Mouse (Mus musculus) forebrain, embryonic 14.5 days (tissue): Measurements from ENCODE around the gene Prodh2. TPM values are rescaled to one million over a fixed set of nuclear protein-coding genes. Genes with fewer than 3 reads are reported as not detected.

ENCODE experiments used
- ATAC-seq: fragments of 200-750 bp; cut with Nextera tagmentation; 2 replicates; pipeline ENCODE4 v1.8.0; 2017; ENCODE audit warnings: mild to moderate bottlenecking, moderate library complexity
- DNase-seq: peaks from one replicate; pipeline ENCODE4 v3.0.0-alpha.2; 2015; ENCODE audit warnings: low spot score
- H3K27ac ChIP-seq: fragments of 300-500 bp; sonication (generic); 2 replicates; pipeline ENCODE4 v1.5.1; 2014; ENCODE audit warnings: low read depth, mild to moderate bottlenecking, control low read depth, low read length, moderate library complexity
- H3K27me3 ChIP-seq: fragments of 300-500 bp; sonication (generic); replicated peaks from 2 replicates; pipeline ENCODE4 v1.6.1; 2014; ENCODE audit warnings: low read length, control low read depth, mixed read lengths; ENCODE audit not compliant: control insufficient read depth, insufficient read depth
- H3K36me3 ChIP-seq: fragments of 300-500 bp; sonication (generic); 2 replicates; pipeline ENCODE4 v1.6.1; 2014; ENCODE audit warnings: low read length, control low read depth; ENCODE audit not compliant: control insufficient read depth, insufficient read depth
- H3K4me1 ChIP-seq: fragments of 300-500 bp; sonication (generic); 2 replicates; pipeline ENCODE4 v1.6.1; 2014; ENCODE audit warnings: antibody characterized with exemption, low read length, control low read depth; ENCODE audit not compliant: control insufficient read depth, insufficient read depth
- H3K4me2 ChIP-seq: fragments of 300-500 bp; sonication (generic); 2 replicates; pipeline ENCODE4 v1.6.1; 2014; ENCODE audit warnings: mild to moderate bottlenecking, control low read depth, low read length
- H3K4me3 ChIP-seq: fragments of 300-500 bp; sonication (generic); 2 replicates; pipeline ENCODE4 v1.5.1; 2014; ENCODE audit warnings: low read depth, low read length, control low read depth
- H3K9ac ChIP-seq: fragments of 300-500 bp; sonication (generic); 2 replicates; pipeline ENCODE4 v1.6.1; 2014; ENCODE audit warnings: mild to moderate bottlenecking, low read length, control low read depth, moderate library complexity
- H3K9me3 ChIP-seq: fragments of 300-500 bp; sonication (generic); replicated peaks from 2 replicates; pipeline ENCODE4 v1.6.1; 2016; ENCODE audit warnings: low read length, control low read depth, mixed read lengths; ENCODE audit not compliant: control insufficient read depth
- WGBS: fragments of 180-500 bp; shearing (Covaris S2); extraction: QIAGEN DNeasy Blood & Tissue Kit; methylation state at CpG from one replicate; pipeline ENCODE4 v1.1.7; 2014; 5-methylcytosine and 5-hydroxymethylcytosine counted together
- polyA plus RNA-seq: library from polyadenylated mRNA; unstranded; fragments of >200 nt; fragmentation: Nextera tagmentation; extraction: Ambion mirVana; gene quantifications from 2 replicates; pipeline ENCODE4 v1.2.1, GENCODE M21; 2014

Prodh2 gene
- polyA plus RNA-seq, 1 experiment from 2014 or later, result not detected

DNA sequence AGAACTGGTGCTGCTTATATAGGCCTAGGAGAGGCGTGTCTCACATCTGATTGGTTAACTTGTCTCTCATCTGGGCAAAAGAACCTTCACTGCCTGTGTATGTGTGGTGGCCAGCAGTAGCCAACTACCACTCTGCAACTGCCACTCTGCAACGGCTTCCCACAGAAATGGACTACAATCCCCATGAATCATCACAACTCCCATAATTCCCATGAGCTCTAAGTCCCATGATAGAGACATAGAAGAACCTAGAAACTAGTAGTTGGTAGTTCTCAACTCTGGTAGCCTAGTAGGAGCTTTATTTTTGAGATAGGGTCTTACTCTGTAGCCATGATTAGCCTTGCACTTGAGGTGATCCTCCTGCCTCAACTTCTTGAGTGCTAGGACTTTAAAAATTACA lies 56.5 kb downstream of the Prodh2 start:
- peaks cover 10% of the 10 kb centered on the region; the same call in 1 of the 2 replicates for H3K4me1 ChIP-seq
- ATAC-seq (no peak), DNase-seq (no peak)
- no peak overlapping the region for H3K27ac ChIP-seq
- no peak overlapping the region for H3K4me3 ChIP-seq
- no peaks in the 10 kb centered on the region for H3K27me3 ChIP-seq
- no peak overlapping the region for H3K4me2 ChIP-seq
- peaks cover 30% of the 10 kb centered on the region for H3K36me3 ChIP-seq
- H3K9me3 ChIP-seq, result no peaks in the 10 kb centered on the region
- 84% methylated on average over 2 of the region's 2 CpGs for WGBS
- H3K9ac ChIP-seq, result no peak overlapping the region

- no peak overlapping the region for H3K9ac ChIP-seq
- no peak overlapping the region for H3K4me3 ChIP-seq
- H3K36me3 ChIP-seq, result peaks cover 37% of the 10 kb centered on the region
- no peak overlapping the region for H3K4me2 ChIP-seq
- no peak overlapping the region for H3K27ac ChIP-seq
- H3K4me1 ChIP-seq, result peaks cover 10% of the 10 kb centered on the region; the same call in 1 of the 2 replicates
- no peak for DNase-seq
- H3K27me3 ChIP-seq, result no peaks in the 10 kb centered on the region
- ATAC-seq, result no peak
- 100% methylated on average over 1 of the region's 1 CpGs for WGBS
- H3K9me3 ChIP-seq, result no peaks in the 10 kb centered on the region
These were observed 57.2 kb downstream of the Prodh2 start for GRCm38 (mm10) chr7:30550603-30551002.

GRCm38 (mm10) chr7:30551445-30552101 lies 58.2 kb downstream of the Prodh2 start:
- Histone ChIP-seq H3K27ac (peak overlapping the region; percentile 88), H3K36me3 (peaks cover 35% of the 10 kb centered on the region), H3K4me2 (peak overlapping the region; percentile 77), H3K9ac (peak overlapping the region; percentile 56), H3K9me3 (no peaks in the 10 kb centered on the region), H3K27me3 (no peaks in the 10 kb centered on the region), H3K4me3 (peak overlapping the region; percentile 47), H3K4me1 (peaks cover 10% of the 10 kb centered on the region; the same call in 1 of the 2 replicates)
- WGBS, result 3% methylated on average over 10 of the region's 10 CpGs
- DNase-seq (peak; percentile 90), ATAC-seq (peak; percentile 70)

DNA sequence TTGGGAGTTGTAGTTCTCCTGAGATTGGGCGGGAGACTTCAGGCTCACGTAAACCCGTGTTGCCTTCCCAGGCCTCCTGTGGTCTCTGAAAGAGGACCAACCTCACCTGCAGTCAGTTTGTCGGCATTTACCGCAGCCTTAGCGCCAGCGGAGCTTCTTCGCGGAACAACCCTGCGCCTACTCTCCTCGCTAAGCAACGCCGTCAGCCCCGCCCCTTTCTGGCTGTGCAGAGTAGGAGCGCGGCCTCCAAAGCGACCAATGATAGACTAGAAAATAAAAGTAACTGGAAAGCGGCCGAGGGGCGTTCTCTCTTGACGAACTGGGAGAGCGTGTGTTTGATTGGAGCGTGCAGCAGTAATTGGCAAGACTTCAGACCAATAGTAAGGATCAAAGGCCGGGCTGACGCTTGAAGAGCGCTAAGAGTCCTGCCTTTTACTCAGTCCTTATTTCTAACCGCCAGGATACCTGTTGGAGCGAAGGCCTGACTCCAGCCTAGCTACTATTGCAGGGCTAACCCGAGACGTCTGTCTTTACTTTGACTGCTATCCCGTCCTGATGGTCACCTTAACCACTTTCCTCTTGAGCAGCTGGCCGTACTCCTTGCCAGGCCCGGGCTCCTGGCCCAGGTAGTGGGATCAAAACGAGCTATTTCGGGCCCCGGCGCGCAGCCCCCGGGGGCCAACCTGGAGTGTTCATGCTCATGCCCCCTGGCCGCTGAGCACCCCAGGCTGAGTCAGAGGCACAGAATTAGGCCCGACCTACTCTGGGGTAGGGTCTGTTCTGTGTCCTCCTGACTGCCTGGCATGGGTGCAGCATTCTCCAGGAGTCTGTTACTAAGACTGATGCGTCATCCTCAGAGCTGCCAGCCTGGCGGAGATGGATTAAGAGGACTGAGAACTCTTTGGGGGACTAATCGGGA lies 58.9 kb downstream of the Prodh2 start, which contains the start of the genes Hspb6 and Proser3:
Gene Hspb6, plus strand, starts transcription at position 77 of the 919 bp plus-strand sequence.
Gene Proser3, minus strand, starts transcription at position 198 of the 919 bp plus-strand sequence.
- ATAC-seq, result peak; percentile 97
- H3K36me3 ChIP-seq, result peaks cover 43% of the 10 kb centered on the region

GRCm38 (mm10) chr7:30553021-30553589 lies 59.7 kb downstream of the Prodh2 start:
- peak overlapping the region; percentile 59 for H3K9ac ChIP-seq
- H3K4me2 ChIP-seq, result peak overlapping the region; percentile 77
- peak overlapping the region; percentile 47 for H3K4me3 ChIP-seq
- ATAC-seq (no peak), DNase-seq (peak; percentile 56)
- 2% methylated on average over 23 of the region's 23 CpGs for WGBS
- H3K9me3 ChIP-seq, result no peaks in the 10 kb centered on the region
- peak overlapping the region; percentile 59; the same call in 1 of the 2 replicates for H3K27ac ChIP-seq
- peaks cover 11% of the 10 kb centered on the region for H3K4me1 ChIP-seq
- H3K27me3 ChIP-seq, result no peaks in the 10 kb centered on the region
- H3K36me3 ChIP-seq, result peaks cover 43% of the 10 kb centered on the region

More for the DNA sequence above, 58.9 kb downstream of the Prodh2 start, which contains the start of the genes Hspb6 and Proser3:
- H3K4me1 ChIP-seq, result peaks cover 10% of the 10 kb centered on the region; the same call in 1 of the 2 replicates
- peak within 1 kb of the TSS; percentile 88 for H3K27ac ChIP-seq
- H3K9ac ChIP-seq, result peak within 1 kb of the TSS; percentile 59
- 1% methylated on average over 44 of the region's 44 CpGs for WGBS
- peak within 1 kb of the TSS; percentile 47 for H3K4me3 ChIP-seq
- H3K9me3 ChIP-seq, result no peaks in the 10 kb centered on the region
- H3K4me2 ChIP-seq, result peak within 1 kb of the TSS; percentile 77
- no peaks in the 10 kb centered on the region for H3K27me3 ChIP-seq
- peak; percentile 100 for DNase-seq

DNA sequence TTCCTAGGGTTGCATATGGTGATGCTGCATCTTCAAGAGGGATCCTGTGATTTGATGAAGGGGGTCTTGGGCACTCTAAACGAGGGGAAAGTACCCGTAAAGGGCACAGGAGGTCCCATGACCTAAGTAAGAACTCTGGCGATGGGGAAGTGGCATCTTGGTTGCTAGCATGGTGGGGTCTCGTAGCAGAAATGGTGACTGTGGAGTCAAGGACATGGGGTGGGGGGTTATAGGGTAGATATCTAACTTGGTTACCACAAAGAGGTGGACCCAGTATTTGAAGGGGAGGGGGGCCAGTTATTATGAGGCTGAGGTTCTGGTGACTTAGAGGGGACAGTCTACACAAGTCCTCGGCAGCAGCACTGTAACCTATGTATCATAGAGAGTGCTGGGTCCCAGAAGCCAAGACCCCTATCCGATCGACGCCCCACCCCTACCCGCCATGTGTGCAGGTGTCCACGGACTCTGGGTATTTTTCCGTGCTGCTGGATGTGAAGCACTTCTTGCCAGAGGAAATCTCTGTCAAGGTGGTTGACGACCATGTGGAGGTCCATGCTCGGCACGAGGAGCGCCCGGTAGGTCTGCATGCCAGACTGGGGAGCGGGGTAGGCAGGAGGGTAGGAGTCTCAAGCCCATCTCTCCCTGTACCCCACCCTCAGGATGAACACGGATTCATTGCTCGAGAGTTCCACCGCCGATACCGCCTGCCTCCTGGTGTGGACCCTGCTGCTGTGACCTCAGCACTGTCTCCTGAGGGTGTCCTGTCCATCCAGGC lies 60.6 kb downstream of the Prodh2 start:
- DNase-seq (no peak), ATAC-seq (no peak)
- Histone ChIP-seq H3K4me2 (peak overlapping the region; percentile 77), H3K4me3 (0 out of 2 replicates have a peak overlapping the region, but pooled peaks have one; percentile 47), H3K27ac (no peak overlapping the region; the same call in 1 of the 2 replicates), H3K4me1 (peaks cover 19% of the 10 kb centered on the region), H3K9me3 (no peaks in the 10 kb centered on the region), H3K27me3 (no peaks in the 10 kb centered on the region), H3K9ac (peak overlapping the region; percentile 59), H3K36me3 (peaks cover 37% of the 10 kb centered on the region)
- WGBS, result 85% methylated on average over 22 of the region's 22 CpGs

GRCm38 (mm10) chr7:30556894-30557536 lies 63.6 kb downstream of the Prodh2 start:
- Histone ChIP-seq H3K9me3 (no peaks in the 10 kb centered on the region), H3K27ac (no peak overlapping the region), H3K9ac (no peak overlapping the region), H3K4me3 (no peak overlapping the region), H3K36me3 (peaks cover 39% of the 10 kb centered on the region), H3K27me3 (no peaks in the 10 kb centered on the region), H3K4me2 (no peak overlapping the region), H3K4me1 (peaks cover 17% of the 10 kb centered on the region)
- DNase-seq, result no peak
- ATAC-seq, result no peak
- 94% methylated on average over 18 of the region's 18 CpGs for WGBS
